Mouse (Mus musculus) kidney, postnatal 0 days (tissue): ENCODE results near the gene Cryba2. TPM values are rescaled to one million over a fixed set of nuclear protein-coding genes. Genes with fewer than 3 reads are reported as not detected.

Experiments used
- ATAC-seq: fragments of 200-750 bp; cut with Nextera tagmentation; replicated peaks from 2 replicates; pipeline ENCODE4 v1.8.0; 2017; ENCODE audit warnings: low read depth, moderate number of reproducible peaks, moderate TSS enrichment, moderate library complexity; ENCODE audit not compliant: low FRiP score
- DNase-seq: peaks from one replicate; pipeline ENCODE4 v3.0.0-alpha.2; 2016; ENCODE audit warnings: low spot score
- H3K27ac ChIP-seq: fragments of 300-500 bp; sonication (generic); 2 replicates; pipeline ENCODE4 v1.5.1; 2014; ENCODE audit warnings: mild to moderate bottlenecking
- H3K27me3 ChIP-seq: fragments of 300-500 bp; sonication (generic); 2 replicates; pipeline ENCODE4 v1.6.1; 2014; ENCODE audit warnings: low read length, mixed read lengths; ENCODE audit not compliant: insufficient read depth
- H3K36me3 ChIP-seq: fragments of 300-500 bp; sonication (generic); 2 replicates; pipeline ENCODE4 v1.6.1; 2014; ENCODE audit warnings: low read length, mixed read lengths; ENCODE audit not compliant: insufficient read depth
- H3K4me1 ChIP-seq: fragments of 300-500 bp; sonication (generic); replicated peaks from 2 replicates; pipeline ENCODE4 v1.6.1; 2014; ENCODE audit warnings: antibody characterized with exemption, low read length, mixed read lengths; ENCODE audit not compliant: insufficient read depth
- H3K4me2 ChIP-seq: fragments of 300-500 bp; sonication (generic); 2 replicates; pipeline ENCODE4 v1.6.1; 2014; ENCODE audit warnings: mild to moderate bottlenecking, low read length, moderate library complexity, mixed read lengths
- H3K4me3 ChIP-seq: fragments of 300-500 bp; sonication (generic); replicated peaks from 2 replicates; pipeline ENCODE4 v1.5.1; 2014; ENCODE audit warnings: low read depth, low read length
- H3K9ac ChIP-seq: fragments of 300-500 bp; sonication (generic); 2 replicates; pipeline ENCODE4 v1.6.1; 2014; ENCODE audit warnings: low read depth, low read length
- H3K9me3 ChIP-seq: fragments of 300-500 bp; sonication (generic); replicated peaks from 2 replicates; pipeline ENCODE4 v1.6.1; 2016; ENCODE audit warnings: low read length, inconsistent platforms, mixed read lengths
- CTCF ChIP-seq: IDR thresholded peaks from 2 replicates; pipeline ENCODE4 v1.5.1; 2016; ENCODE audit warnings: antibody characterized with exemption, low read depth, mild to moderate bottlenecking, moderate library complexity
- WGBS: fragments of 180-500 bp; shearing (Covaris S2); extraction: QIAGEN DNeasy Blood & Tissue Kit; methylation state at CpG from one replicate; pipeline ENCODE4 v1.1.7; 2014; 5-methylcytosine and 5-hydroxymethylcytosine counted together
- polyA plus RNA-seq: library from polyadenylated mRNA; unstranded; fragments of >200 nt; fragmentation: Nextera tagmentation; extraction: Ambion mirVana; gene quantifications from 2 replicates; pipeline ENCODE4 v1.2.1, GENCODE M21; 2015

Gene Cryba2
- polyA plus RNA-seq, 1 experiment from 2014 or later = not detected

- Histone ChIP-seq H3K4me1 (peaks cover 5% of the 10 kb centered on the region; the same call in 1 of the 2 replicates), H3K4me3 (no peak overlapping the region), H3K27ac (no peak overlapping the region), H3K36me3 (no peaks in the 10 kb centered on the region), H3K9ac (no peak overlapping the region), H3K27me3 (peaks cover 58% of the 10 kb centered on the region), H3K9me3 (no peaks in the 10 kb centered on the region), H3K4me2 (no peak overlapping the region)
- ATAC-seq (no peak), DNase-seq (peak; percentile 82)
- TF ChIP-seq CTCF = peak; percentile 95
- 2% methylated on average over 18 of the region's 18 CpGs for WGBS
Measured at GRCm38 (mm10) chr1:74880785-74881360, 12.1 kb downstream of the Cryba2 start.

- Histone ChIP-seq H3K9ac (no peak overlapping the region), H3K4me1 (peaks cover 4% of the 10 kb centered on the region; the same call in 1 of the 2 replicates), H3K27me3 (peaks cover 22% of the 10 kb centered on the region), H3K4me2 (no peak overlapping the region), H3K9me3 (no peaks in the 10 kb centered on the region), H3K36me3 (no peaks in the 10 kb centered on the region), H3K27ac (no peak overlapping the region), H3K4me3 (no peak overlapping the region)
- ATAC-seq = no peak
- no peak for DNase-seq
- WGBS = 60% methylated on average over 3 of the region's 3 CpGs
- TF ChIP-seq CTCF = no peak
Measured at GRCm38 (mm10) chr1:74877199-74877598, 15.7 kb downstream of the Cryba2 start.

- H3K9me3 ChIP-seq = no peaks in the 10 kb centered on the region
- H3K4me2 ChIP-seq = no peak overlapping the region
- 0 out of 2 replicates have a peak, but pooled peaks cover 2% of the 10 kb centered on the region for H3K27me3 ChIP-seq
- H3K9ac ChIP-seq = no peak overlapping the region
- DNase-seq (no peak), ATAC-seq (no peak)
- 69% methylated on average over 2 of the region's 2 CpGs for WGBS
- no peaks in the 10 kb centered on the region for H3K36me3 ChIP-seq
- H3K4me3 ChIP-seq = no peak overlapping the region
- H3K27ac ChIP-seq = no peak overlapping the region
- TF ChIP-seq CTCF = no peak
- no peaks in the 10 kb centered on the region for H3K4me1 ChIP-seq
Measured at GRCm38 (mm10) chr1:74872218-74872617, 20.7 kb downstream of the Cryba2 start.

GRCm38 (mm10) chr1:74861783-74862182, 31.2 kb downstream of the Cryba2 start:
- Histone ChIP-seq H3K27ac (no peak overlapping the region), H3K9ac (no peak overlapping the region), H3K4me2 (no peak overlapping the region), H3K36me3 (no peaks in the 10 kb centered on the region), H3K27me3 (peaks cover 31% of the 10 kb centered on the region), H3K4me3 (no peak overlapping the region), H3K4me1 (0 out of 2 replicates have a peak, but pooled peaks cover 5% of the 10 kb centered on the region), H3K9me3 (no peaks in the 10 kb centered on the region)
- TF ChIP-seq CTCF = peak; percentile 37; the same call in 1 of the 2 replicates
- DNase-seq (no peak), ATAC-seq (no peak)

DNA sequence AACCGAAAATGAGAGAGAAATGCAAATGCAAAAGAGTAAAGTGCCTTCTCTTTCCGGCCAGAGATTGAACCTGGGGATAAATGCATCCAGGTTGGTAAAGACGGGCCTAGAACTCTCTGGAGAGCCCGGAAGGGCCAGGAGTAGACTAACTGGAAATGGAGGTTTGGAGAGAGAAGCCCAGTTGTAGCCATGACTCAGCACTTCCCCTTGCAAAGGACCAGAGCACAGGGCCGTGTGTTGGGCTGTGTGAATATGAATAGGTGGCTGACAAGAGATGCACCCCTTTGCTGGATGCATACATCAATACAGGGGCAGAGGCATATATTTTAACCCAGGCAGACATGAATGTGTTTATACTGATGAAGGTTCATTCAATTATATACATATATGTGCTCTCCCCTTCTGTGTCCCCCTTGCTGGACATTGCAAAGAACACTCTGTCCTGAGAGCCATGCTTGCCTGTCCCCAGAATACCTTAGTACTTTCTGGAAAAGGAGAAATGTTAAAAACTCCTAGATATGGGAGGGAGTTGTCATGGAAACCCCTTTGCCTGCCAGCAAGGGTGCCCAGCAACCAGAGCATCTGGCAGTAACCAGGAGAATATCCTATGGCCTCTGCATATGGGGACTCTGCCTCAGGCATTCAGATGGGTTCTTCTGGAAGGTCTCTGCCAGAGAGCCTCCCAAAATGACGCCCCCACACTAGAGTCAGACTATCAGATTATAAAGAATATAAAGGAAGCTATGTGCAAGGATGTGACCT, 33.5 kb downstream of the Cryba2 start:
- 47% methylated on average over 6 of the region's 6 CpGs for WGBS
- TF ChIP-seq CTCF = no peak
- no peaks in the 10 kb centered on the region for H3K9me3 ChIP-seq
- peaks cover 12% of the 10 kb centered on the region for H3K4me1 ChIP-seq
- no peak overlapping the region for H3K4me3 ChIP-seq
- DNase-seq = no peak
- no peak for ATAC-seq
- no peaks in the 10 kb centered on the region for H3K36me3 ChIP-seq
- no peak overlapping the region for H3K9ac ChIP-seq
- no peak overlapping the region for H3K27ac ChIP-seq
- H3K27me3 ChIP-seq = peaks cover 49% of the 10 kb centered on the region
- no peak overlapping the region for H3K4me2 ChIP-seq

GRCm38 (mm10) chr1:74858805-74859204, 34.1 kb downstream of the Cryba2 start:
- no peaks in the 10 kb centered on the region for H3K9me3 ChIP-seq
- H3K27ac ChIP-seq = no peak overlapping the region
- DNase-seq (no peak), ATAC-seq (no peak)
- no peak overlapping the region for H3K9ac ChIP-seq
- H3K4me3 ChIP-seq = no peak overlapping the region
- WGBS = 8% methylated on average over 16 of the region's 16 CpGs
- H3K4me2 ChIP-seq = peak overlapping the region; percentile 52
- H3K36me3 ChIP-seq = no peaks in the 10 kb centered on the region
- no peak for TF ChIP-seq CTCF
- peaks cover 12% of the 10 kb centered on the region for H3K4me1 ChIP-seq
- peaks cover 49% of the 10 kb centered on the region for H3K27me3 ChIP-seq
